Mouse (Mus musculus): ENCODE results near the gene 2010003K11Rik.

The 2010003K11Rik gene

DNA sequence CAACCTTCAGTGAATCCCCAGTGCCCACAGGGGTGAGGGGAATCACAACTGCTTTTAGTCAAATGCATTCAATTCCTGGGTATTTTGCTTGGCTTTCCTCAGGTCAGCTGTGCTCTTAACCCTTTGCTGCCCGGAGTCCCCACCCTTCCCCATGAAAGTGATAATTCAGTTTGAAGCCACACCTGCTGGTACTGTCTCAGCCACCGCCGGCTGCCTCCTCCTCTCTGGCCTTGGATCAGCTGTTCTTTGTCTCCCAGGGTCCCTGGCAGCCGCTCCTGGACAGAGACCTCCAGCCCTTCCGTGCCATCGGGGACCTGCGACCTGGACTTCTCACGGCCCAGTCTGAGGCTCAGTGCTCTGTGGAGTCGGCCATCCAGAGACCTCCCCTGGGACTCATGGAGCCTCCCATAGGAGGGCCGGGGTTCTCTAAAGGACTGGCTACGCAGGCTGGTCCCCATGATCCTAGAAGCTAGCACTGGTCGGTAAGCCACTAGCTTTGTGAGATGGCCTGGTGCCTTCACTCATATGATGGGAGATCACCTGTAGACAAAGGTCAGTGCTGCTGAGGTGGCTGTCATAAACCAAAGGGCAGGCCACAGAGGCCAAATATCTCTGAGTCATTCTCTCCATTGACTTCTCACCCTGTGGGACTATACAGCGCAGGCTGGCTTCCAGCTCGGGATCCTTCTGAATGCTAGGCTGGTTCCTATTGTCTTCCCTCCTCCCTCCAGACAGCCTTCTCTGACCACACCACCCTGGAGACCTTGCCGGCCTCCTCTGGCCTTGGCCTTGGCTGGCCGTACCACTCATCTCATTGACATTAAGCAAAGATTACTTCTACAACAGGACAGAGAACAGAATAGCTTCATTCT, at the start of gene 2010003K11Rik:
TSS of gene 2010003K11Rik (minus strand) at position 522 of the 872 bp plus-strand sequence.
- DNase-seq (ENCODE audit: low spot score): no peak

DNA sequence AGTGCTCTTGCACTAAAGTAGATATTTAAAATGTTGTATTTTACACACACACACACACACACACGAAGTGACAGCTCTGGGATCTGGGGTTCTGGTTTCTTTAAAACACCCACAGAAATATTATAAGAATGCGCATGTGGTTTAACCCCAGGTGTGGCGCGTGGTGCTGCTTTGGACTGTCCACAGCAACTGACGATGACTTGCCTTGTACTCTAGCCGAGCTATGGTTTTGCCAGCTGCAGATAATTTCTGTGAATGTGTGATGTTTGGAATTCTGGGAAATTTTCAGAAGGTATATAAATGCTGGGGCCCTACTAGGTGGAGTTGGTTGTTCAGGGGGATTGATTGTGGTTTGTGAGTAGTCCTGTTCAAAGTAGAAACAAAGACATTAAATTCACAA, 49.4 kb upstream of the 2010003K11Rik start:
- DNase-seq (ENCODE audit: low spot score): no peak

GRCm38 (mm10) chr19:4545841-4546240, 47.5 kb upstream of the 2010003K11Rik start:
- DNase-seq (ENCODE audit: low spot score): no peak

- no peak for DNase-seq (ENCODE audit: low spot score)
Observed at GRCm38 (mm10) chr19:4545091-4545490, 46.7 kb upstream of the 2010003K11Rik start.

DNA sequence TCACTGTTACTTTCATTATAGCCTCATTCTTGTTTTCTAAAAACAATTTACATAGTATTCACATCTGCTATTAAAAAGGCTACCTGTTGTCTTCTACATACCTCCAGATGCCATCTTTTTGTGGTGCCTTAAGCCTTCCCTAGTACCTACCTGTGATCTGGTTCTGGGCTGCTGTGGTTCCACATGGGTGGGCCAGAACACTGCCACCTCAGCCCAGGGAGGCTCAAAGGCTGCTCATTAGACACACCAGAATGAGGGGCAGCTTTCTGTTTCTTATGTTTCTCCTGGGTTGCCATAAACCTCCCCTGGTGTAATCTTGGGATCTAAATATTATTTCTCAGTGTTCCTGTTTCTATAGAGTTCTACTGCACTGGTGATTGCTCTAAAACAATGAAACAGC, 43.7 kb upstream of the 2010003K11Rik start:
- DNase-seq (ENCODE audit: low spot score): no peak

DNA sequence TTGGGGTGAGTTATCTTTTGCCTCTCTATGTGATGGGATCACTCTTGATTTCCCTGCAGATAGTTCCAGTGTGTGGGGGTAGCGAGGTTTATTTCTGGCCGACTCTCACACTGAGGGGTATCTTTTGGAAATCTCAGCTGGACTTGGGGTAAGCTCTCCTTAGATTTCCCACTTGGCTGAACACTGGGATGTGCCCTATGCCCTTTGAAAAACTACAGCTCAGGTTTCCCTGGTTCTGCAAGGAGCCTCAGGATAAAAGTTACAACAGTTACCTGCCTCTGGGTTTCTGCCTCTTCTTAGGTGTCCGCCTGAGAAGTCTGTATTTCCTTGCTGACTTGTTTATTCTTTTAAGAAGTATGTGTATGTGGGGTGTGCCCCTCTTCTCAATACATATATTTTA, 42.6 kb upstream of the 2010003K11Rik start:
- DNase-seq (ENCODE audit: low spot score): no peak

DNA sequence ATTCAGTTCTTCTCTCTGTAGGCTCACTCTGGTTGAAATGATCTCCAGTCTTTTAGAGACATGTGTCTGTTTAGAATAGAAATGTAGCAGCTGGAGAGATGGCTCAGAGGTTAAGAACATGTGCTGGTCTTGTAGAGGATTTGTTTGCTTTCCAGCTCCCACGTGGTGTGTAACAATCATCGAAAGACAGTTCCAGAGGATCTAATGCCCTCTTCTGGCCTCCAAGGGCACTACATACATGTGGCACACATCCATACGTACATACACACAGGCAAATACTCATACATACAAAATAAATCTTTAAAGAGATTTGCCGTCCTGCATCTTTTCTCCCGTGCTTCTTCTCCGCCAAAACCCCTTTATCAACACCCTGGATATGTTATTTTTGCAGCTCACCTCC, 41.9 kb upstream of the 2010003K11Rik start:
- no peak for DNase-seq (ENCODE audit: low spot score)

DNA sequence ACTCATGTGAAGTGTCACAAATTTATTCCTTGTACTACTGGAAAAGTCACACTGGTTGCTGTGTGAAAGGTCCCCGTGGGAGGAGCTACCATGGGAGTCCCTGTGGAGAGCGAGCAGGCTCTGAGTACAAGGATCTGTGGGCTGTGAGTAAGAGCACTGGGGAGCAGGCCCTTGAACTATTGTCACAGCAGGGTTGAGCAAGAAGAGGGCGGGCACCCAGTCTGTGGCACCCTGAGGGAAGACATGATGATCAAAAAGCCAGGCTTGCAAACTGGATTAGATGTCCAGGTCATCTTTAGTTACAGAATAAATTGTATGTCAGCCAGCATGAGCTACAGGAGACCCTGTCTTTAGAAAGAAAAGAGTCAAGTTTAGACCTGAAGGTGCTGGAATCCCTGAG, 38.2 kb upstream of the 2010003K11Rik start:
- DNase-seq (ENCODE audit: low spot score): no peak

- no peak for DNase-seq (ENCODE audit: low spot score)
Observed at GRCm38 (mm10) chr19:4535922-4536321, 37.5 kb upstream of the 2010003K11Rik start.

DNA sequence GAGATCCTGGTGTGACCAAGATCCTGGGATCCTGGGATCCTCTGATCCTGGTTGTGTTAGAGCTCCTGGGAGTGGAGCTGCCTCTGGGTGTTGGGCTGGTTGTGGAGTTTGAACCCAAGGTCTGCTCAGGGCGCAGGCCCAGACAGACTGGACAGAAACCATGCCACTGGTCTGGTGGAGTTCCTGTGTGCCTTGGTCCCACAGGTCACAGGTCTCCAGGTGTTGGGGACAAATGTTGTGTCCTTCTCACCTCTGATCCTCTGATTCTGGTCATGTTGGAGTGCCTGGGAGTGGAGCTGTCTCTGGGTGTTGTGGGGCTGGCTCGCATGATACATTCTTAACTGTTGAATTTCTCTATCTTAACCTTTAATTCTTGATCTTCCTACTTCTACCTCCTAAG, 36.3 kb upstream of the 2010003K11Rik start:
- DNase-seq (ENCODE audit: low spot score): no peak

DNA sequence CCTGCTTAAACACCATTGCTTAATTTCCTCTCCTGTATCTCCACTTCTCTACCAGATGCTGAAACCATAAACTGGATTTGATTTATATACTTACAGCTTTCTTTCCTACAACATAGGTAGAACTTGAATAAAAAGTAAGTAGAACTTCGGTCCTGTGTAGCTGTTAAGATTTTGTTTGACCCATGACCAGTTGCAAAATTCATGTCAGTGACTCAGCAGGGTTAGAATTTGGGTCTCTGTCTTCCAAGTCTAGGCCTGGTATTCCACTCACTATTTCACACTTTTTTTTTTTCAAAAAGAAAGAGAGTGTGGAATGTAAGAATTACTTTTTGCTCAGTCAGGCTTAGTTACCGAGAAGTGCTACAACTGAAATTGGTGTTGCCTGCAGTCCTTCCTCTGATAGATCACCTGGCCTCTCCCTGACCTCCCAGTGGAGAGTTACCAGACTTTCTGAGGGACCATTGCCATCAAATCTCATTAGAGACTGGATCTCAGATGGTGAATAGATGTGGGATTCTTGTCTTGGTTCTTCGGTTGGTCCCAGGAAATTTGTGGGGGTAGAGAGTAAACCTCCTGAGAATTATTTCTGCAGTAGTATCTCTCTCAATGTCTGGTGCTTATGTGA, 23.2 kb upstream of the 2010003K11Rik start:
- DNase-seq (ENCODE audit: low spot score): no peak

- peak; percentile 24 for DNase-seq (ENCODE audit: low spot score)
Observed at GRCm38 (mm10) chr19:4517483-4517882, 19.1 kb upstream of the 2010003K11Rik start.

- no peak for DNase-seq (ENCODE audit: low spot score)
Observed at GRCm38 (mm10) chr19:4516288-4516687, 17.9 kb upstream of the 2010003K11Rik start.

GRCm38 (mm10) chr19:4515746-4516145, 17.4 kb upstream of the 2010003K11Rik start:
- DNase-seq (ENCODE audit: low spot score): peak; percentile 63

DNA sequence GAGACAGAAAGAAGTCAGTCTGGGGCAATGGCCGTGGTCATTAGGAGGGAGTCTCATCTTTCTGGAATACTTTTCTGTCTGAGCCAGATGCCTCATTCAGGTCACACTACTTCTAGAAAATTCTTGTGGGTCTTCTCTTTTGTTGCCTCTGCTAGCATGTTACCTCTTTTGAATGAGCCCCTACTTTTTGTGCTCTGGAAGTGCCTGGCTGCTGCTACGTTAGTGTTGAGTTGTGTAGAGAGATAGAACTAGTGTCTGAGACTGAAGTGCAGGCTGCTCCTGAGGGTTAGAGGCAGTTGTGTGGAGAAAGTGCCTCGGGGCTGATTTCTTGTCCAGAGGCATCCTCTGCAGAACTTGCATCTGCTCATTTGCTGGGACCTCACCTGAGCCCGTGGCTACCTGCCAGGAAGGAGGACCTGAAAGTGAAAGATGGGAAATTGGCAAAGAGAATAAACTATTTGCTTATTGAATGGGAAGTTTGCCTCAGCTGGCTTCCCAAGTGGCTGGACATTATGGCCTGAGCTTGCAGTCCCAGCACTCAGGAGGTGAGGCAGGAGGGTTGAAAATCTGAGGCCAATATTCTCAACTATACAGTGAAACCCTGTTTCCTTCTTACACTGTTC, 15.0 kb upstream of the 2010003K11Rik start:
- DNase-seq (ENCODE audit: low spot score): no peak

- no peak for DNase-seq (ENCODE audit: low spot score)
Observed at GRCm38 (mm10) chr19:4511116-4511841, 12.9 kb upstream of the 2010003K11Rik start.

GRCm38 (mm10) chr19:4509986-4510963, 11.9 kb upstream of the 2010003K11Rik start, which contains the start of gene Pcx:
Pcx (plus strand) TSS chr19:4510472.
- peak; percentile 96 for DNase-seq (ENCODE audit: low spot score)

DNA sequence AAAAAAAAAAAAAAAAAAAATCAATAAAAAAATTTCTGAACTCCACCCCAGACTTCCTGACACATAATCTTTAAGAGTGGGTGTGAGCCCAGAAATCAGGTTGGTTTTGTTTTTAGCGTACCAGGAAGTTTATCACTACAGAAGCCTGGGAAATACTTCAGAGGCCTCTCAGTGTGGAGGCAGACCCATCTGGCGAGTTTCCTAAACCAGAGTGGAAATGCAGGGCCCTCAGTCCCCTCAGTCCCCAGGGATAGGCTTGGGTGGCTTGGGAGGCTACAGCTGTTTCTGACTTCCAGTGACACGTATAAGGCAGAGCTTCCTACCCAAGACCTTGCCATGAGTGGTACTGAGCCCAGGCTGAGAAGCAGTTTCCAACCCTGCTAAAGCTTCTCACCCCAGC, 9.4 kb upstream of the 2010003K11Rik start:
- no peak for DNase-seq (ENCODE audit: low spot score)

- no peak for DNase-seq (ENCODE audit: low spot score)
Observed at GRCm38 (mm10) chr19:4504830-4505229, 6.4 kb upstream of the 2010003K11Rik start.

GRCm38 (mm10) chr19:4502701-4503100, 4.3 kb upstream of the 2010003K11Rik start:
- no peak for DNase-seq (ENCODE audit: low spot score)
